Mouse (Mus musculus): ENCODE results near the gene Adh1. TPM values are rescaled to one million over a fixed set of nuclear protein-coding genes. Genes with fewer than 3 reads are reported as not detected.

The Adh1 gene
- polyA plus RNA-seq, 1 experiment: not detected

DNA sequence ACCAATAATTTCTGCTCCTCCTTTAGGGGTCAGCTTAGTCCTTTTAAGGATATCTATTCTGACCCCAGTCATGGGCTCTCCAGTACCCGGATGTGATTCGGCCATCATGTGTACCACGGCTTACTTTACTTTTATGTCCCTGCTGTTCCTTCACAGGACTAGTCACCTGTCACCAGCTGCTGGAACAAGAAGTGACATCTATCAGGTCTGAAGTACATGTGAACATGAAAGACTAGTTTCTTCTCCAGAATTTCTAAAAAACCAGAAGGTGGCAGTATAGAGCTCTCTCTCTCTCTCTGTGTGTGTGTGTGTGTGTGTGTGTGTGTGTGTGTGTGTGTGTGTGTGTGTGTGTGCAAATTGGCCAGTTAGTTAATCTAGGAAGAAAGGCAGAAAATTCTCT, 20.4 kb upstream of the Adh1 start:
- no peak for TF ChIP-seq MAX (IDR thresholded peaks at IDR 0.05; ENCODE audit: low read depth)
- no peak for TF ChIP-seq CEBPB (IDR thresholded peaks at IDR 0.05; ENCODE audit: insufficient read depth, poor library complexity, severe bottlenecking)
- TF ChIP-seq POLR2A (IDR thresholded peaks at IDR 0.05; ENCODE audit: insufficient read length, low read depth): no peak
- no peak for TF ChIP-seq SRF (IDR thresholded peaks at IDR 0.05; ENCODE audit: control insufficient read depth, insufficient read length, low read depth)
- TF ChIP-seq TCF12 (IDR thresholded peaks at IDR 0.05; ENCODE audit: insufficient read depth, poor library complexity, severe bottlenecking): no peak
- TF ChIP-seq TCF3 (IDR thresholded peaks at IDR 0.05; ENCODE audit: insufficient read length, low read depth): no peak
- TF ChIP-seq MYOD1 (IDR thresholded peaks at IDR 0.05; ENCODE audit: control insufficient read depth in 1 of 3, insufficient read length in 2 of 3, low read depth in 2 of 3): no peak
- no peak for TF ChIP-seq POLR2AphosphoS2 (IDR thresholded peaks at IDR 0.05; ENCODE audit: insufficient read length, low read depth)
- TF ChIP-seq E2F4 (IDR thresholded peaks at IDR 0.05; ENCODE audit: insufficient read depth): no peak
- TF ChIP-seq REST (IDR thresholded peaks at IDR 0.05; ENCODE audit: insufficient read depth, insufficient read length): no peak
- Histone ChIP-seq H3K27me3 (ENCODE audit: control insufficient read depth, insufficient read depth, insufficient read length) (peaks cover 5% of the 10 kb centered on the region), H3K4me2 (ENCODE audit: low read depth) (no peak overlapping the region), H3K4me3 (no peak overlapping the region), H3K79me2 (ENCODE audit: control insufficient read depth, insufficient read depth) (no peaks in the 10 kb centered on the region), H3ac (ENCODE audit: control insufficient read depth, insufficient read length) (no peak overlapping the region), H3K36me3 (ENCODE audit: control insufficient read depth, insufficient read depth) (no peaks in the 10 kb centered on the region)

DNA sequence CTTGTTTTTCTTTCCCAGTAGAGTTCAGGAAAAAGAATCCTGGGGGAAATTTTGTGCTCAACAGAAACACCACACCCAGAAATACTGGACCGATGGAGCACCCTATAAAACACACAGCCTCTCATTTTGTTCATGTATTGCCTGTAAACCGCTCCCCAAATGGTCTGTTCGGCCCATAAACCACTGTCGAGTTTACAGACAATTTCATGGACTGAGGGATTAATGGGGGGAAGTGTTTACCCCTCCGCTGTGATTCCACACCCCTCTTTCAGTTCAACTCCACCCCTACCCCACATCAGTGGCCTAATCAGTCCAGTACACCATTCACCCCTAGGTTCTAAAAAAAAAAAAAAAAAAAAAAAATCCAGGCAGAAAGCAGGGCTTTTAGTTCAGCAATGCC, 19.8 kb upstream of the Adh1 start:
- Histone ChIP-seq H3K79me2 (ENCODE audit: control insufficient read depth, insufficient read depth) (no peaks in the 10 kb centered on the region), H3K4me2 (ENCODE audit: low read depth) (no peak overlapping the region), H3K4me3 (no peak overlapping the region), H3K36me3 (ENCODE audit: control insufficient read depth, insufficient read depth) (no peaks in the 10 kb centered on the region), H3ac (ENCODE audit: control insufficient read depth, insufficient read length) (no peak overlapping the region), H3K27me3 (ENCODE audit: control insufficient read depth, insufficient read depth, insufficient read length) (peaks cover 5% of the 10 kb centered on the region)
- TF ChIP-seq TCF3 (IDR thresholded peaks at IDR 0.05; ENCODE audit: insufficient read length, low read depth) (no peak), CEBPB (IDR thresholded peaks at IDR 0.05; ENCODE audit: insufficient read depth, poor library complexity, severe bottlenecking) (no peak), SRF (IDR thresholded peaks at IDR 0.05; ENCODE audit: control insufficient read depth, insufficient read length, low read depth) (no peak), TCF12 (IDR thresholded peaks at IDR 0.05; ENCODE audit: insufficient read depth, poor library complexity, severe bottlenecking) (no peak), MAX (IDR thresholded peaks at IDR 0.05; ENCODE audit: low read depth) (no peak), MYOD1 (IDR thresholded peaks at IDR 0.05; ENCODE audit: control insufficient read depth in 1 of 3, insufficient read length in 2 of 3, low read depth in 2 of 3) (no peak), USF1 (IDR thresholded peaks at IDR 0.05; ENCODE audit: low read depth) (no peak), REST (IDR thresholded peaks at IDR 0.05; ENCODE audit: insufficient read depth, insufficient read length) (no peak), E2F4 (IDR thresholded peaks at IDR 0.05; ENCODE audit: insufficient read depth) (no peak), MYOG (IDR thresholded peaks at IDR 0.05; ENCODE audit: control insufficient read depth in 1 of 3, insufficient read depth in 1 of 3, insufficient read length in 2 of 3, low read depth in 2 of 3) (no peak), POLR2A (IDR thresholded peaks at IDR 0.05; ENCODE audit: insufficient read length, low read depth) (no peak), POLR2AphosphoS2 (IDR thresholded peaks at IDR 0.05; ENCODE audit: insufficient read length, low read depth) (no peak)

DNA sequence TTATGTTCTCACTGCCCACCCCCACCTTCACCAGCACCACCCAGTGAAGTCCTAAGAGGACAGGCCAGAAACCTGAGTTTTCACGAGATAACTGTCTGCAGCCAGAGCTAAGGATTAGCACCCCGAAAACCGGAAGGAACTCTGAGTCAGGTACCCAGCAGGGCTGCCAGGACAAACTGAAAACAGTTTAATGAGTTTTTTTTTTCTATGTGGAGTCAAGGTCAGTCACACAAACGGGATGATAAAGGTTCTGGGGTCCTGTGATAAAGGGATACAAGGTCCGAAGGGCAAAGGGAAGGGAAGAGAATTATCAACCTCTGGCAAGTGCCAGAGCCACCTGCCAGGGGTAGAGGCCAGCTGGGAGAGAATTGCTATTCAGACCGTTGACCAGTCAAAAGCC, 19.4 kb upstream of the Adh1 start:
- Histone ChIP-seq H3K79me2 (ENCODE audit: control insufficient read depth, insufficient read depth) (no peaks in the 10 kb centered on the region), H3K4me3 (no peak overlapping the region), H3ac (ENCODE audit: control insufficient read depth, insufficient read length) (no peak overlapping the region), H3K36me3 (ENCODE audit: control insufficient read depth, insufficient read depth) (no peaks in the 10 kb centered on the region), H3K4me2 (ENCODE audit: low read depth) (no peak overlapping the region), H3K27me3 (ENCODE audit: control insufficient read depth, insufficient read depth, insufficient read length) (peaks cover 5% of the 10 kb centered on the region)
- TF ChIP-seq REST (IDR thresholded peaks at IDR 0.05; ENCODE audit: insufficient read depth, insufficient read length) (no peak), TCF12 (IDR thresholded peaks at IDR 0.05; ENCODE audit: insufficient read depth, poor library complexity, severe bottlenecking) (no peak), MYOD1 (IDR thresholded peaks at IDR 0.05; ENCODE audit: control insufficient read depth in 1 of 3, insufficient read length in 2 of 3, low read depth in 2 of 3) (no peak), POLR2A (IDR thresholded peaks at IDR 0.05; ENCODE audit: insufficient read length, low read depth) (no peak), CEBPB (IDR thresholded peaks at IDR 0.05; ENCODE audit: insufficient read depth, poor library complexity, severe bottlenecking) (no peak), TCF3 (IDR thresholded peaks at IDR 0.05; ENCODE audit: insufficient read length, low read depth) (no peak), USF1 (IDR thresholded peaks at IDR 0.05; ENCODE audit: low read depth) (no peak), POLR2AphosphoS2 (IDR thresholded peaks at IDR 0.05; ENCODE audit: insufficient read length, low read depth) (no peak), MYOG (IDR thresholded peaks at IDR 0.05; ENCODE audit: control insufficient read depth in 1 of 3, insufficient read depth in 1 of 3, insufficient read length in 2 of 3, low read depth in 2 of 3) (no peak), MAX (IDR thresholded peaks at IDR 0.05; ENCODE audit: low read depth) (no peak)

DNA sequence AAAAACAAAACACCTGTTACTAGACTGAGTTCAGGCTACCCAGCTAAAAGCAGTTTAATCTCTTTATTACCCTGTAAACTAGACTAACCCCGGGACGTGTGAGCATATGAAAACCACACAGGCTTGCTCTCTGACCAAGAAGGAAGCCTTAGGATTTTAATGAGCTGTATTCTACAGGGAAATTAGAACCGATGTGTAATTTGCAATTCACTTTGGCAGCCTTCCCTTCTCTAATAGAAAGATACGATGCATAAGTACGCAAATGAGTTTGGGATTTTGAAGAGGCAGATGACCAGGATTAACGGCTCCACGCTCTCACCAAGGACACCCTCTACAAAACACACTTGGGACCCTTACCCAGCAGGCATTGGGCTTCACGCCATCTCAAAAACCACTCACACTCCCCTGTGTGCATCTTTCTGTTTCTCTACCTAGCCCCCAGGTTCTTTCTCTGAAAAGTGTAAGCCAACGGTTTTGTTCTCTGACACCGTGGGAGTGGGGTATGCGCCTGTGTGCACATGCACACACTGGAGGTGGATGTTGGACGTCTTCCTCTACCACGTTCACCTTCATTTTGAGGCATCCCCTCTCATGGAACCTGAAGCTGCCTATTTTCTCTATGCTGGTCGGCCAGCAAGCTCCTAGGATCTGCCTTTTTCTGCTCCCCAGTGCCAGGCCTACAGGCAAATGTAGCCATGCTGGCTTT, 18.6 kb upstream of the Adh1 start:
- TF ChIP-seq MYOG (IDR thresholded peaks at IDR 0.05; ENCODE audit: control insufficient read depth in 1 of 3, insufficient read depth in 1 of 3, insufficient read length in 2 of 3, low read depth in 2 of 3) (no peak), CEBPB (IDR thresholded peaks at IDR 0.05; ENCODE audit: insufficient read depth, poor library complexity, severe bottlenecking) (no peak), TCF12 (IDR thresholded peaks at IDR 0.05; ENCODE audit: insufficient read depth, poor library complexity, severe bottlenecking) (no peak), POLR2A (IDR thresholded peaks at IDR 0.05; ENCODE audit: insufficient read length, low read depth) (no peak), REST (IDR thresholded peaks at IDR 0.05; ENCODE audit: insufficient read depth, insufficient read length) (no peak), TCF3 (IDR thresholded peaks at IDR 0.05; ENCODE audit: insufficient read length, low read depth) (no peak), MAX (IDR thresholded peaks at IDR 0.05; ENCODE audit: low read depth) (no peak), E2F4 (IDR thresholded peaks at IDR 0.05; ENCODE audit: insufficient read depth) (no peak)
- Histone ChIP-seq H3K27me3 (ENCODE audit: control insufficient read depth, insufficient read depth, insufficient read length) (peaks cover 5% of the 10 kb centered on the region), H3K79me2 (ENCODE audit: control insufficient read depth, insufficient read depth) (no peaks in the 10 kb centered on the region)

More for the DNA sequence above, 18.6 kb upstream of the Adh1 start:
- no peaks in the 10 kb centered on the region for H3K36me3 ChIP-seq (ENCODE audit: control insufficient read depth, insufficient read depth)
- no peak overlapping the region for H3K4me2 ChIP-seq (ENCODE audit: low read depth)
- no peak overlapping the region for H3K4me3 ChIP-seq
- no peak overlapping the region for H3ac ChIP-seq (ENCODE audit: control insufficient read depth, insufficient read length)

Measured in myocyte (in vitro differentiated cells).